Mouse (Mus musculus): ENCODE measurements around the gene Thbs3. TPM values are rescaled to one million over a fixed set of nuclear protein-coding genes. Genes with fewer than 3 reads are reported as not detected.

Thbs3 gene
- total RNA-seq, 2 experiments from 2014 or later = 45.2 to 48.4 TPM

- DNase-seq (ENCODE audit: low spot score in 2 of 2) = no peak
These were observed 32.5 kb downstream of the Thbs3 start for GRCm38 (mm10) chr3:89247466-89247865.

- DNase-seq (ENCODE audit: low spot score in 2 of 2) = peak in 1 of 2 experiments; percentile 68
These were observed 35.6 kb downstream of the Thbs3 start for GRCm38 (mm10) chr3:89250435-89251040.

GRCm38 (mm10) chr3:89251365-89251895, 36.5 kb downstream of the Thbs3 start:
- no peak for DNase-seq (ENCODE audit: low spot score in 2 of 2)

GRCm38 (mm10) chr3:89254994-89255393, 40.0 kb downstream of the Thbs3 start:
- no peak for DNase-seq (ENCODE audit: low spot score in 2 of 2)

- no peak for DNase-seq (ENCODE audit: low spot score in 2 of 2)
These were observed 41.2 kb downstream of the Thbs3 start for GRCm38 (mm10) chr3:89256177-89256576.

- no peak for DNase-seq (ENCODE audit: low spot score in 2 of 2)
These were observed 44.1 kb downstream of the Thbs3 start, which contains the start of gene Dpm3 for GRCm38 (mm10) chr3:89259076-89259475. Dpm3 (plus strand) TSS chr3:89259358.

GRCm38 (mm10) chr3:89260211-89260610, 45.2 kb downstream of the Thbs3 start:
- DNase-seq (ENCODE audit: low spot score in 2 of 2) = no peak

- DNase-seq (ENCODE audit: low spot score in 2 of 2) = no peak
These were observed 47.4 kb downstream of the Thbs3 start for GRCm38 (mm10) chr3:89262417-89262816.

GRCm38 (mm10) chr3:89266439-89266893, 51.5 kb downstream of the Thbs3 start:
- DNase-seq (ENCODE audit: low spot score in 2 of 2) = peak; percentile 73 to 81

GRCm38 (mm10) chr3:89268916-89269315, 53.9 kb downstream of the Thbs3 start:
- no peak for DNase-seq (ENCODE audit: low spot score in 2 of 2)

GRCm38 (mm10) chr3:89270051-89270755, 55.2 kb downstream of the Thbs3 start, which contains the start of gene Slc50a1:
Slc50a1 (minus strand) TSS chr3:89270570.
- DNase-seq (ENCODE audit: low spot score in 2 of 2) = peak; percentile 87 to 94

- DNase-seq (ENCODE audit: low spot score in 2 of 2) = peak; percentile 55 to 59
These were observed 55.9 kb downstream of the Thbs3 start for GRCm38 (mm10) chr3:89270891-89271290.

GRCm38 (mm10) chr3:89271760-89272159, 56.8 kb downstream of the Thbs3 start:
- DNase-seq (ENCODE audit: low spot score in 2 of 2) = no peak

- no peak for DNase-seq (ENCODE audit: low spot score in 2 of 2)
These were observed 61.1 kb downstream of the Thbs3 start for GRCm38 (mm10) chr3:89276061-89276460.

Small RNA genes lying within 50 kb of the gene (microRNA-seq; reads per million reads assigned to microRNA genes)
- 6,307 to 8,460 reads per million in 2 experiments for gene Mir92b

Other genes starting within 250 kb of the Thbs3 start
- 100 to 1,000 TPM; 164 to 173 TPM for gene Rusc1, start 121.9 kb upstream of the Thbs3 start, total RNA-seq (2021)
- gene Gm43738, start 114.1 kb upstream of the Thbs3 start, total RNA-seq (2021) = under 1 TPM in 1 of 2 experiments, not detected in 1; 0.18 TPM
- 100 to 1,000 TPM; 159 to 162 TPM for gene Fdps, start 113.2 kb upstream of the Thbs3 start, total RNA-seq (2021)
- gene Pklr, start 79.0 kb upstream of the Thbs3 start, total RNA-seq (2021) = under 1 TPM; 0.22 to 0.48 TPM
- gene Hcn3, start 55.0 kb upstream of the Thbs3 start, total RNA-seq (2021) = 10 to 100 TPM; 30.9 to 35.1 TPM
- 10 to 100 TPM; 52.0 to 55.9 TPM for gene Clk2, start 50.4 kb upstream of the Thbs3 start, total RNA-seq (2021)
- gene Scamp3, start 37.7 kb upstream of the Thbs3 start, total RNA-seq (2021) = 10 to 100 TPM; 79.4 to 79.6 TPM
- 10 to 100 TPM; 65.8 to 69.5 TPM for gene Fam189b, start 32.0 kb upstream of the Thbs3 start, total RNA-seq (2021)
- 10 to 100 TPM; 57.9 to 58.7 TPM for gene Gba, start 12.3 kb upstream of the Thbs3 start, total RNA-seq (2021)
- gene Mtx1, start 11.9 kb downstream of the Thbs3 start, total RNA-seq (2021) = 100 to 1,000 TPM in 1 of 2 experiments, 10 to 100 TPM in 1; 92.8 to 109 TPM
- gene Muc1, start 13.9 kb downstream of the Thbs3 start, total RNA-seq (2021) = under 1 TPM; 0.66 to 0.89 TPM
- gene Krtcap2, start 30.8 kb downstream of the Thbs3 start, total RNA-seq (2021) = 10 to 100 TPM; 72.8 to 95.1 TPM
- gene Trim46, start 31.1 kb downstream of the Thbs3 start, total RNA-seq (2021) = 100 to 1,000 TPM; 101 to 112 TPM
- gene Dpm3, start 44.2 kb downstream of the Thbs3 start, total RNA-seq (2021) = 10 to 100 TPM; 53.3 to 66.3 TPM
- gene Slc50a1, start 55.4 kb downstream of the Thbs3 start, total RNA-seq (2021) = 10 to 100 TPM; 27.6 to 29.8 TPM
- gene Efna1, start 66.0 kb downstream of the Thbs3 start, total RNA-seq (2021) = 1 to 10 TPM; 6.4 to 7.2 TPM
- 10 to 100 TPM; 59.9 to 63.1 TPM for gene Efna3, start 107.8 kb downstream of the Thbs3 start, total RNA-seq (2021)
- 1 to 10 TPM; 2.7 to 3.4 TPM for gene Efna4, start 122.8 kb downstream of the Thbs3 start, total RNA-seq (2021)
- 100 to 1,000 TPM; 102 to 105 TPM for gene Adam15, start 134.8 kb downstream of the Thbs3 start, total RNA-seq (2021)
- under 1 TPM; 0.51 to 0.71 TPM for gene Dcst2, start 146.8 kb downstream of the Thbs3 start, total RNA-seq (2021)
- gene Dcst1, start 150.1 kb downstream of the Thbs3 start, total RNA-seq (2021) = under 1 TPM in 1 of 2 experiments, not detected in 1; 0.59 TPM
- 1 to 10 TPM; 6.6 to 8.7 TPM for gene Zbtb7b, start 179.6 kb downstream of the Thbs3 start, total RNA-seq (2021)
- gene Lenep, start 187.6 kb downstream of the Thbs3 start, total RNA-seq (2021) = 1 to 10 TPM in 1 of 2 experiments, not detected in 1; 3.5 TPM
- 10 to 100 TPM; 28.8 to 33.6 TPM for gene Flad1, start 196.7 kb downstream of the Thbs3 start, total RNA-seq (2021)
- gene Cks1b, start 203.2 kb downstream of the Thbs3 start, total RNA-seq (2021) = 10 to 100 TPM in 1 of 2 experiments, 1 to 10 TPM in 1; 9.8 to 10.9 TPM
- gene Shc1, start 203.3 kb downstream of the Thbs3 start, total RNA-seq (2021) = 10 to 100 TPM; 14.7 to 15.1 TPM
- 10 to 100 TPM; 48.5 to 52.3 TPM for gene Pygo2, start 215.0 kb downstream of the Thbs3 start, total RNA-seq (2021)
- gene Pbxip1, start 221.5 kb downstream of the Thbs3 start, total RNA-seq (2021) = 10 to 100 TPM; 43.3 to 45.2 TPM
- gene Pmvk, start 239.4 kb downstream of the Thbs3 start, total RNA-seq (2021) = 10 to 100 TPM; 44.0 to 46.9 TPM